Mouse (Mus musculus): Measurements from ENCODE around the gene Tpst2.

DNA sequence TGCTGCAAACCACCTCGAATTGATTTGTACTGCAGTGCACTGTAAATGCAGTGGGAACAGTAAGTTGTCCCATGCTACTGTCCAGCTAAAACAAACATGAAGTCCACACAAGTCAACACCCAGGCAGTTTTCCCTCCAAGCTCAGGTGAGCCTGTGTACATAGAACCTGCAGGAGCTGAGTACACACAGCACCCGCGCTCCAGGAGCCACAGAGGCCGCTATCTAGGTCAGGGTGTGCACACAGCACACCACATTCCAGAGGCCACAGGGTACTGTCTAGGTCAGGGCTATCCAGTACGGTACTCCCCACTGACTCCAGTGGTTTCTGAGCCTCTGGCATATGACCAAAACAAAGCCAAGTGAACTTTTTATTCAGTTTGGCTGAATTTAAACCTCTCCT lies 25.8 kb downstream of the Tpst2 start:
- no peak for TF ChIP-seq TAL1 (IDR thresholded peaks at IDR 0.05; ENCODE audit: low read length)
- TF ChIP-seq GATA1 (IDR thresholded peaks at IDR 0.05; ENCODE audit: low read length): no peak

Measured in erythroblast, embryonic 14.5 days (primary cell).